Mouse (Mus musculus) neutrophil, adult 5-6 weeks (primary cell): ENCODE data around the gene Dmrta2. TPM values are rescaled to one million over a fixed set of nuclear protein-coding genes. Genes with fewer than 3 reads are reported as not detected.

Experiments used
- ATAC-seq: fragments of 151-379, 151-347 bp; 2 replicates; pipeline ENCODE4 v1.8.0; 2017; ENCODE audit warnings: mild to moderate bottlenecking, moderate TSS enrichment; ENCODE audit not compliant: insufficient number of reproducible peaks, poor library complexity, low FRiP score, severe bottlenecking; ENCODE audit errors: extremely low read depth
- total RNA-seq: library from RNA; stranded (forward); fragments of 200-1000 nt; gene quantifications from 2 replicates; pipeline ENCODE4 v1.2.3, GENCODE M21; 2017

Dmrta2 gene
- not detected in 2 replicates for total RNA-seq

GRCm38 (mm10) chr4:109977148-109978067 is at the start of gene Dmrta2:
Dmrta2 (plus strand) TSS chr4:109978053.
- no peak for ATAC-seq

GRCm38 (mm10) chr4:109929058-109929457 is 48.8 kb upstream of the Dmrta2 start:
- no peak for ATAC-seq

GRCm38 (mm10) chr4:109930445-109930844 is 47.4 kb upstream of the Dmrta2 start:
- no peak for ATAC-seq

GRCm38 (mm10) chr4:109930935-109931334 is 46.9 kb upstream of the Dmrta2 start:
- ATAC-seq, result no peak

- no peak for ATAC-seq
These were observed 41.3 kb upstream of the Dmrta2 start for GRCm38 (mm10) chr4:109936557-109936956.

GRCm38 (mm10) chr4:109939291-109939690 is 38.6 kb upstream of the Dmrta2 start:
- no peak for ATAC-seq

- ATAC-seq, result no peak
These were observed 32.3 kb upstream of the Dmrta2 start for GRCm38 (mm10) chr4:109945554-109945953.

GRCm38 (mm10) chr4:109949307-109949706 is 28.5 kb upstream of the Dmrta2 start:
- ATAC-seq, result no peak

- ATAC-seq, result no peak
These were observed 24.3 kb upstream of the Dmrta2 start for GRCm38 (mm10) chr4:109953509-109953908.

- ATAC-seq, result no peak
These were observed 17.5 kb upstream of the Dmrta2 start for GRCm38 (mm10) chr4:109960201-109960935.

GRCm38 (mm10) chr4:109963570-109964279 is 14.1 kb upstream of the Dmrta2 start:
- ATAC-seq, result no peak

- no peak for ATAC-seq
These were observed 8.3 kb upstream of the Dmrta2 start for GRCm38 (mm10) chr4:109969561-109969960.

- ATAC-seq, result no peak
These were observed 3.7 kb upstream of the Dmrta2 start for GRCm38 (mm10) chr4:109973991-109974654.

- ATAC-seq, result no peak
These were observed 3.0 kb upstream of the Dmrta2 start for GRCm38 (mm10) chr4:109974655-109975380.

GRCm38 (mm10) chr4:109975381-109976240 is 2.2 kb upstream of the Dmrta2 start:
- no peak for ATAC-seq

- peak; percentile 8; the same call in 1 of the 2 replicates for ATAC-seq
These were observed 1.3 kb upstream of the Dmrta2 start for GRCm38 (mm10) chr4:109976273-109977147.
